Mouse (Mus musculus) left cerebral cortex, postnatal 14 days (tissue): ENCODE measurements around the gene Setdb1. TPM values are rescaled to one million over a fixed set of nuclear protein-coding genes. Genes with fewer than 3 reads are reported as not detected.
"Not testable (repeated sequence)": the region's sequence is repeated elsewhere in the genome, so short reads cannot be mapped to it uniquely, and the experiment has no call there.

Source experiments
- DNase-seq, 2 experiments: peaks; one replicate each; pipeline ENCODE4 v3.0.0; 2021 to 2022; ENCODE audit warnings: low spot score in 2 of 2, mixed read lengths in 1 of 2
- intact Hi-C: fragments of 180-260 bp; cut with DNase I; formaldehyde crosslinking; loops from one replicate; pipeline ENCODE4 v1.15.1; 2025
- long read RNA-seq, 2 experiments: library from polyadenylated mRNA; stranded (forward); transcript quantifications; one replicate each; pipeline ENCODE4 v2.0.0; 2021
- total RNA-seq, 2 experiments: library from RNA; stranded (reverse); gene quantifications; 2 replicates each; pipeline ENCODE4 v1.2.3; 2021

Setdb1 gene
- total RNA-seq, result 10 to 100 TPM; 38.1 to 41.5 TPM
- long read RNA-seq, experiment 1, full-length matches to known transcripts, result 8 of 20 reads
- long read RNA-seq, experiment 1, partial matches to known transcripts, result 10 of 20 reads
- long read RNA-seq, experiment 1, other reads (novel, unspliced or antisense), result 2 of 20 reads
- long read RNA-seq, experiment 2, full-length matches to known transcripts, result 8 of 25 reads
- long read RNA-seq, experiment 2, partial matches to known transcripts, result 4 of 25 reads
- long read RNA-seq, experiment 2, other reads (novel, unspliced or antisense), result 13 of 25 reads

DNA sequence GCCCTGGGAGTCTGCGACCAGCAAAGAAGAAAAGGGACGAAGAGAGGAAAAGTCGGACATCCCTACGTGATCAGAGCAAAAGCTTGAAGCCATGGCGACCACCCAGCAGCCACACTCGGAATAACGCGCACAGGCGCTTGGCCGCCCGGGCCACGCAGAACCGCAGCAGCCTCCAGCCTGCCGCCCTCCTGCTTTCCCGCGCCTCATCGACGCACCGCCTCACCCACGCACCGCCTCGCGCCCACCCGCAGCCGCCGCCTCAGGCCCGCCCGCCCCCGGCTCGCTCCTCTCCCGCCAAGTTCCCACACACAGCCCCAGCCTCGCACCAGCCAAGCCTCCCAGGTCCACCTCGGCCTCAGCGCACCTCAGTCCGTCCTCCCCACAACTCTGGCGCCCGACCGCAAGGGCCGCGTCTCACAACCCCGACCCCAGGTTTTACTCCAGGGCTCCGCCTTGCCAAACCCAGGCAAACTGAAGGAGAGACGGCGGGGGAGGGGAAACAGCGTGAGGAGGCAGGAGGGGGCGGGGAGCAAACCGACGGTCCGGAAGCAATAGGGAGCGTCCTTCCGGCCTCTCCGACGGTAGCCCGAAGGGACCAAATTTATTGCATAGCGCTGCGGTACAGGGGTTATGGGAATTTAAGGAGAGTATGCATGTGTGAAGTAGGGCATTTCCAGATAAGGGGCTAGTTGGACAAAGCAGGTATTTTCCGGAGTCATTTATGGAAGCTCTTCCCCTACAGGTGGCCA is at the start of gene Setdb1:
Setdb1 (minus strand) TSS at position 502 of the 749 bp plus-strand sequence.
- DNase-seq, result peak; percentile 92 to 96
- intact Hi-C loops, result not testable (repeated sequence)

DNA sequence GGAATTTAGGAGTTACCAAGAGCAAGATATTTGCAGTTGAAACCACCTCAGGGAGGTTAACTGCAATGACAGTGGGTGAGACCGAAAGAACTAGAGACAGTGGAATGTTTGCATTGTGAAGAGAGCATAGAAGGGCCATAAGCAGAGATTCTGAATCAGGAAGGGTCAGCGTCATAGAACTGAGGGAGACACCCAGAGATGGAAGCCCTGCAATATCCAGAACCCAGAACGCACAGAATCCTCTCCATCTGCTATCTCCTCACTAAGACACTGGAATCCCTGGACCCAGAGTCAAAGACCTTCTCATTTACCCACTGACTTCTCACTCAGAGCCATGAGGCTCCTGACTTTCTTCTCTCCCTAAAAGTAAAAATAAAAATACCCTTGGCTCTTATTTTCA is 45.7 kb upstream of the Setdb1 start, which contains the start of gene 4930558C23Rik:
4930558C23Rik (minus strand) TSS at position 101 of the 400 bp plus-strand sequence.
- intact Hi-C loops, result no loop called here
- DNase-seq, result no peak

DNA sequence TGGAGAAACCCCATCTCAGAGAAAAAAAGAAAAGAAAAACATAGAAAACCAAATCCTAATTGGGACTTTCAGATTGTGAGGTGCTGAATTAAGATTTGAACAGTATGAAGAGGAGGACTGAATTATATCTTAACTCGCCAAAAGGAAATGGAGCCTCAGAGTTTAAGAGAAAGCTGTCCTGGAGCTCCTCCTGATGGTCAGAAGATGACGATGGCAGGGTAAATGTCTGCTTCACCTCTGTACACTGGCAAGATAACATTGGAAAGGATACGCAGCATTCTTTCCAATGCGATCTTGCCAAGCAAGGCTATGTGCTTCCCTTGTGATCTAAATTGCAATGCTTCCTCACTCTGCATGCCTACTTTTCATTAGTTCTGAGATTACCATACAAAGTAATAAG is 37.4 kb upstream of the Setdb1 start:
- intact Hi-C loops, result no loop called here
- DNase-seq, result peak; percentile 9 to 12

DNA sequence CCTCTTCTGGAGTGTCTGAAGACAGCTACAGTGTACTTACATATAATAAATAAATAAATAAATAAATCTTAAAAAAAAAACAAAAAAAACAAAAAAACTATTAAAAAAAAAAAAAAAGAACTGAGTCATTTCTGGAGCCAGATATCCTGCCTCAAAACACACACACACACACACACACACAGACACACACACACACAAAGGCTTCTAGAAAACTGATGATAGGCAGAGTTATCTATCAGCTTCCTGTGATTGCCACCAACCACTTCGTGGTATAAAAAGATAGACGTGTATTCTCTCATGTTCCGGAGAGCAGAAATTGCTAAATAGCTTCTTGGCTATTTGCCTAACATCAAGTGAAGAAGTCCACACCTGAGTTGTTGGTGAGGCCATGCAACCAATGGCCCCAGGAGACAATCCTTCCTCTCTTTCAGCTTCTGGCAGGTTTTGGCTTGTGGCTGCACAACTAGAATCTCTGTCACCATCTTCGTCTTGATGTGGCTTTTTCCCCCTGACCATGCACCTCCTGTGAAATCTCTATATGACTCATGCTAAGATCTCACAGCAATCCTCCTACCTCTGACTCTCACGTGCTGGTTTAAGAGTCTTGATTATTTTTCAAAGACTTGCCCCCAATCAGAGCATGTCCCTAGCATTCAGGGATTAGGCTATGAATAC is 28.5 kb upstream of the Setdb1 start:
- intact Hi-C loops, result no loop called here
- DNase-seq, result no peak

DNA sequence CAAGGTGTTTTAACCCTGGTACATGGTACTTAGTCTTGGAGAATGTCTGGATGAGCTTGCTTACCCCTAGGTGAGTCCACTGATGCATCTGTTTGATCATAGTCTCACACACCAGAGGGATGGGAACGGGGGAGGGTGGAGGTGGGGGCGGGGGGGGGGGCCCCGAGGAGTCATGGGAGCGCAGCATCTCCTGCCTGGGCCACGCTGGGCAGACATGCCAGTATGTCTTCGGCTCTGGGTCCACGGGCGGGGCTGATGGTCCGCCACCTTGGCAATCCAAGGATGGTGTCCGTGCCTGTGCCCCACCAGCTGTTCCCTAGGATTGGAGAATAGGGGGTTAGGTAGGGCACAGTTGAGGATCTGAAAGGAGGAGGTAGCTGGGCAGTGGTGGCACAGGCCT is 16.2 kb upstream of the Setdb1 start:
- DNase-seq, result no peak
- intact Hi-C loops, result no loop called here

DNA sequence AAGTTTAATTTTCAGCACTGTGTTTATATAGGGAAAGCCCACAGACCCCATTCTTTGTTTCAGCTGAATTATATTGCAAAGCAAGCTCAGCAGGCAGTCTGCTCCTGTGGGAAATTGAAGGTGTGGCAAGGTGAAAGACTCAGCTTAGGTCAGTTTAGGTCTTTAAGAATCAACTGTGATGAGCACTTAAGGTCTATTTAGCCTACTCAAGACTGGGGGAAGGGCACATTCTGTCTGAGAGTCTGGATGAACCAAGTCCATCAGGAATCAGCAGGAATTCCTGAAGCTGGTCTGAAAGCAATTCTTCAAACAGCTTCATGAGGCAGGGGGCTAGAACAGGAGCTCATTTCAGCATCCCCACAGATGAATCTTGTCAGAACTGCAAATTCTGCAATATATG is 13.1 kb upstream of the Setdb1 start:
- no peak for DNase-seq
- intact Hi-C loops, result no loop called here

DNA sequence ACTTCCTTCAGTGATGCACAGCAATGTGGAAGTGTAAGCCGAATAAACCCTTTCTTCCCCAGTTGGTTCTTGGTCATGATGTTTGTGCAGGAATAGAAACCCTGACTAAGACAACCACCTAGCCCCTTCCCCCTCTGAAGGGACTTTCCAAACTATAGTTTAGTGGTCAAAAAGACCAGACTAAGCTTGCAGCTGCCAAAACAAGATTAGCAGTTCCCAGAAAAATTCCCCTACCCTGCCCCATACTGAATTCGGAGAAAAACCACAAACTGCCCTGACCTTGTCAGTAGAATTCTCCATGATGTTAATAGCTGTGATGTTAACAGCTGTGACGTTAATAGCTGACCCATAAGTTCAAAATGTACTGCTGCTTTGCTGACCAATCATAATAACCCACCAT is 3.3 kb upstream of the Setdb1 start:
- intact Hi-C loops, DNase-seq: not testable (repeated sequence)

DNA sequence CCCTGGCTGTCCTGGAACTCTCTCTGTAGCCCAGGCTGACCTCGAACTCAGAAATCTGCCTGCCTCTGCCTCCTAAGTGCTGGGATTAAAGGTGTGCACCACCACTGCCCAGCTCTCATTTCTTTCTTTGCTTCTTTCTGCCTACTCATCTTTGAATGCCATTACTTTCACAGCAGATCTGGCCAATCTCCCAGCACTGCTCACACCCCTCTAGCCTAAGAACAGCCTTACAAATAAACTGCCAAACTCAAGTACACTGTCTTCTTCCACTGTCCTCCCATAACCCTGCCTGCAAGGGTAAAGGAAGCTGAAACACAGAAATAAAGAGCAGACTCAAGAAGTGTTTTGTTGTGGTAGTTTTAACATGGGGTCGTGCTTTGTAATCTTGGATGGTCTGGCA is 744 bp upstream of the Setdb1 start:
- peak in 1 of 2 experiments; percentile 15 for DNase-seq
- intact Hi-C loops, result no loop called here

DNA sequence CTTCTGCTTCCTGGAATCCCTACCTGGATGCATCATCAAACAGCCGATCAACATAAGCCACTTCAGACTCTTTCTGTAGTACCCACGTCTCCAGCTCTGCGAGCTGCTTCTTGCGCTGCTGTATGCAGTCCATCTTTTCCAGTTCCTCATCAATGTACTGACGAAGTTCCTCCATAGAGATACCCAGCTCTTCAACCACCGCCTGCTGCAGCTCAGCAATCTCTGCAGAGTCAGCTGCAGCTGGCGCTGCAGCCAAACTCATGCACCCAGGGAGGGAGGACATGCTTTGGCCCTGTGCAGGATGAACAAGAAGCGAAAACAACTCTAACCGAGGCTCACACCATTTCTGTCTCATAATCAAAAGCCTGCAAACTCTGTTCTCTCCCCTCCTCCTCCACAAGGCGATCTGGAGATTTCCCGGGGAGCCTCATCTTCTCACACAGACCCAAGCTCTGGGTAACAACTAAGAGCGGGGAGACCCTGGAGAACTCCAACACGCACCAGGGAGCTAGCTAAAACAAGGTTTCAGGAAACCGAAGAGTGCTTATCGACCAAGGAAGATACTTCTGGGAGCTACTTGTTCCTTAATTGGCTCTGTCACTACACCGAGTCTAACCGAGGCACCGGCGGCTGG is 974 bp downstream of the Setdb1 start:
- DNase-seq, intact Hi-C loops: not testable (repeated sequence)

DNA sequence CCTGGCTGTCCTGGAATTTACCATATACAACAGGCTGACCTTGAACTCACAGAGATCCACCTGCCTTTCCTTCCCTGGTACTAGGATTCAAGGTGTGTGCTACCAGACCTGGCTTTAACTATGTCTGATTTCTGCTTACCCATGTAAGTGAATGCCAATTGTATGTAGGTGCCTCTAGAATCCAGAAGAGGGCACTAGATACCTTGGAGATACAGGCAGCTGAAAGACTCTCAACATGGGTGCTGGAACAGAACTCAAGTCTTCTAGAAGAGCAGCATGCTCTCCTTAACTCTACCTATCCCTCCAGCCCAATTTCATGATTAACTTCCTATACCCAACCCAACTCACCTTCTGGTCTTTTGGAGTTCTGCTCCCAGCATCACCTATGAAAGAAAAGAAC is 7.5 kb downstream of the Setdb1 start:
- intact Hi-C loops, result loop anchor here (5.0 to 10.0 kb wide), 2 partner anchors 98 to 495 kb away; no protein-coding TSS in a partner anchor
- DNase-seq, result peak in 1 of 2 experiments; percentile 48

DNA sequence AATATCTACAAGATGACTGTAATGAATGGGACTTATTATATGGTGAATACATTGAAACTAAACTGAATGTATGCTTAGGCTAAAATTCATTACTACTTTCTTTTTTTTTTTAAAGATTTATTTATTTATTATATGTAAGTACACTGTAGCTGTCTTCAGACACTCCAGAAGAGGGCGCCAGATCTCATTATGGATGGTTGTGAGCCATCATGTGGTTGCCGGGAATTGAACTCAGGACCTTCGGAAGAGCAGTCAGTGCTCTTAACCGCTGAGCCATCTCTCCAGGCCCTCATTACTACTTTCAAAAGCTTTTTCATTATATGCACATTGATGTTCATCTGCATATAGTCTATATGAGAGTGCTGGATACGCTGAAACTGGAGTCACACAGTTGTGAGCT is 8.7 kb downstream of the Setdb1 start:
- DNase-seq, result not testable (repeated sequence)
- intact Hi-C loops, result loop anchor here (5.0 to 10.0 kb wide), 2 partner anchors 99 to 496 kb away; no protein-coding TSS in a partner anchor

DNA sequence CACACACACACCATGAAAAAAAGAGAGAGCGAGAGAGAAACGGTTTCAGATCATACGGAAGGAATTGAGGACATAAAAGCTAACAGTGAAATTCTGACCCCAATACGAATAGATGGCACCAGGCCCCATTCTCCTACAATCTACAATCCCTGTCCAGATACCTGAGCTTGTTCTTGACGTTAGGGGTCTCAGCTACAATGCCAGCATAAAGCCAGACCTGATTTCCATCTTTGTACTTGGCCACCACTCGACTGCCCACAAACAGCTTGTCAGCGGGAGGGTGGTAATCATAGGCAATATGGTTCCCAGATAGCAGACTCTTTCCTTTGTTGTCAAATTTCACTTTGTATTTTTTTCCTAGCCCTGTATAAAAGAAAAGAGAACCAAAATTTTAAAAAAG is 10.5 kb downstream of the Setdb1 start:
- no peak for DNase-seq
- intact Hi-C loops, result loop anchor here (5.0 to 10.0 kb wide), 2 partner anchors 101 to 498 kb away; no protein-coding TSS in a partner anchor

DNA sequence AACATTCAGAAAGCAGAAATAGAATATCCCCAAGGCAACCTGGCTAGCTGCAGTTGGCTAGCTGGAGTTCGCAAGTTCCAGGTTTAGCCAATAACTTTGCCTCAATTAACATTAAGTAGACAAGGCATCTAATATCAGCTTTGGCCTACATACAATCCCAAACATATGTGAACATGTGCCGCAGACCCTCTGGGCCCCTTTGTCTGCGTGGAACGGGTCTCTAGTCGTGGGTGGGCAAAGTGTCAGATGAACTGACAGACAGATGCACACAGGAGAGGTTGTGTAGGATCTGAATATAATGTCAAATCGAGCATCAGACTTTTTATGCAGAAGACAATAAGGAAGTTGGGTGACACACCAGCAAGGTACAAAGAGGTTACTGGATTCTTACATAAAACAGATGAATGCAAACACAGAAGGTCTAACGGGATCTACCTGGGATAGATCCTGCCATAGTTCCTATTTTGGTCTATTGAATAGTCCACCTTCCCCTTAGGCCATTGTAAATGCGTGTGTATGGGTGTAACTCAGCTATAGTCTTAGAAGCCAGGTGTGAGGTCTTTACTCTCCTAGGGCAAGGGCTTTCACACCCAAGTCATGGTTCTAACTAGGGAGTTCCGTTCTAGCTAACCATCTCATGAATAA is 13.5 kb downstream of the Setdb1 start:
- intact Hi-C loops, result loop anchor here (10.0 kb wide), 1 partner anchor 501 kb away; no protein-coding TSS in a partner anchor
- not testable (repeated sequence) for DNase-seq

DNA sequence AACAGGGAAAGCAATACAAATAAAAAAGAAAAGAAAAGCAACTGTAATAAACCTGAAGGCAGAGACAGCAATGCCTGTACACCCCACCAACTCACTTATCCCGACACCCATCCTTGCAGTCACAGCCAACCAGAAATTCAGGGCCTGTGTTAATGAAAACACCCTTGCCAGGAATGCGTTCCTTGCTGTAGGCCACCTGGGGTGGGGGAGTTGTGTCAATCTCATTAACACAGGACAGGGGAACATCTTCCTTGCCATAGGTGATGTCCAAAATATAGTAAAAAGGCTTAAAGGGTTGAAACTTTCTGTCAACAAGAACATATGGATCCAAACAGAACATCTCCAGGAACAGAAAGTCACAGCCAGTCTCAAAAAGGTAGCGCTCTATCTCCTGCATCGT is 18.8 kb downstream of the Setdb1 start:
- DNase-seq, result no peak
- intact Hi-C loops, result loop anchor here (10.0 kb wide), 1 partner anchor 147 kb away; no protein-coding TSS in a partner anchor

DNA sequence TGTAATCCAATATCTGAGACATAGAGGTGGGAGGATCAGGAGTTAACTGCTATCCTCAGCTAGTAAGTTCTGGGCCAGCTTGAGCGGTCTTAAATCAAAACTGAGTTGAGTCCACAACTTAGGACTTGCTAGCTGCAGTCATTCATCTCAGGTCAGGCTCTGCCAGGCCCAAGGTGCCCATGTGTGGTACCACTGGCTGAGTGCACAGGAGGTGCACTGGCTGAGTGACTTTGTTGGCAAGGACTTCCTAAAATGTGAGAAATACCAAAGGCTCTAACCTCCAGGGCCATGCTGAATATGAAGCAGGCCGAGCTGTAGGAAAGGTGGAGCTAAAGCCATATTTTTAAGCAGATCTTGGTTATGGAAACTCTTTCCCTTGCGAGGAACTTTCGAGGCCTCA is 19.7 kb downstream of the Setdb1 start:
- intact Hi-C loops, result loop anchor here (10.0 kb wide), 1 partner anchor 147 kb away; no protein-coding TSS in a partner anchor
- no peak for DNase-seq

DNA sequence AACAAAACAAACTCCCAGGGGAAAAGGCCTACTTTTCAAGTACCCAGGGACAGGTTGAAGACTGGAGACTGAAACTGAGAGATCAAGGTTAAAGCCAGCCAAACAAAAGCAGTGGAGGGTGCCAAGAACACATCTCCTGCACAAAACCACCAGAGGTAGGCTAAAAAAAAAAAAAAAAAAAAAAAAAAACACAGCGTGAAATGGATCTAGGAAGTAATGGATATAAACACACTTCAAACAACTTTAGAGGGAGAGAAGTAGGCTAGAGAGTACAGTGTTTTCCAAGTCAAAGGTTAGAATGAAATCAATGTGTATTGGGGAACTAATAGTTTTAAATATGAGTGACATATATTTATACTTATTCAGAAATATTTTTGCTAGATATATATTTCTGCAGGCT is 25.5 kb downstream of the Setdb1 start:
- intact Hi-C loops, result loop anchor here (10.0 kb wide), 1 partner anchor 153 kb away; no protein-coding TSS in a partner anchor
- no peak for DNase-seq

DNA sequence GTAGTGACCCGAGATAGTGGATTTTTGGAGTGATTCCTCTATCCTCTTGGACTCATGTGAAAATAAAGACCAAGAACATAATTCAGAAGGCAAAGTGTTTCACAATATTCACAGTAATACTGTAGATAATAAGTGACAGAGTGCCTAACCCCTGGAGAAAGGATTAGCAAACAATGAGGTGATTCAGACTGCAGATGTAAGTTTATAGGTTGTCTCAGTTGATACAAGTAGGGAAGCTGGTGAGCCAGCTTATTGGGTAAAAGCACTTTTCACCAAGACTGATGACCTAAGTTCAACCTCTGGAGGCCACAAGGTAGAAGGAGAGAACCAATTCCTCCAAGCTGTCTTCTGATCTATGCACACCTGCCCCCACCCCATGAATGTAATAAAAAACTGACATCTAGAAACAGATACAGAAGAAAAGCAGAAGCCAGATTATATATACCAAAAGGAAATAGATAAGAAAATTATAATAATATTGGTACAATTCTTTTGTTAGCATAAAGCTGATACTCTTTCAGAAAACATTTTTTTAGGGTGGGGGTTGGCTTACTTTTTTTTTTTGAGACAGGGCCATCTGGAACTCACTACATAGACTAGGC is 28.1 kb downstream of the Setdb1 start:
- intact Hi-C loops, result no loop called here
- DNase-seq, result no peak

DNA sequence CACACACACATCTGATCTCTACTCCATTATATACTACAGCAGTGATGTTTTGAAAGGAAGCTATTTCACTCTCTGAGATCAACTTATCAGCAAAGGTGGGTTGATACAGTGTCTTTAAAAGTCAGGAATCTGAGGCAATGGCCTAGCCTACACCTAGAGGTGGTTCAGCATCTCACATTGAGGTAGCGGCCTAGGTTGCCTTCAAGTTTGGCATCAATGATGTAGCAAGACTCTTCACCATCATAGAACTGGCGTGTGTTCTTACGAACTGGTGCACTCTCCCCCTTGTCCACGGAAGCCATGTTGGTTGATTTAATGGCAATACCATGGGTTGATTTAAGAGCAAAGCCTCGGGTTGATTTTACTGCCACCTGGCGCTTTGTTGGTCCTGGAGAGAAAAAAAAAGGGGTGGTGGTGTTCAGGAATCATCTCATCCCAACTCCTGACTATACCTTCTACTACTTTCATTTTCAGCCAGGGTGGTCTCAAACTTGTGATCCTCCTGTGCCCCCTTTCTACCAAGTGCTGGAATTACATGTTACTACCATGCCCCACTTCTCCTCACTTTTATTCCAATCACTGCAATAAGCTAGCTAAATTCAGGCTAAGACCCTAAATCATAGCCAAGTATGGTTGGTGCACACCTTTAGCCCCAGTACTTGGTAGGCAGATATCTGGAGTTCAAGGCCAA is 32.4 kb downstream of the Setdb1 start:
- intact Hi-C loops, result no loop called here
- DNase-seq, result no peak
